Mouse (Mus musculus) forebrain, embryonic 14.5 days (tissue): Measurements from ENCODE around the gene Enoph1. TPM values are rescaled to one million over a fixed set of nuclear protein-coding genes. Genes with fewer than 3 reads are reported as not detected.
A peak's percentile ranks its signal among the peaks of the same experiment; 100 is the strongest.

ENCODE experiments used
- ATAC-seq: fragments of 200-750 bp; cut with Nextera tagmentation; 2 replicates; pipeline ENCODE4 v1.8.0; 2017; ENCODE audit warnings: mild to moderate bottlenecking, moderate library complexity
- DNase-seq: peaks from one replicate; pipeline ENCODE4 v3.0.0-alpha.2; 2015; ENCODE audit warnings: low spot score
- H3K27ac ChIP-seq: fragments of 300-500 bp; sonication (generic); 2 replicates; pipeline ENCODE4 v1.5.1; 2014; ENCODE audit warnings: low read depth, mild to moderate bottlenecking, control low read depth, low read length, moderate library complexity
- H3K27me3 ChIP-seq: fragments of 300-500 bp; sonication (generic); replicated peaks from 2 replicates; pipeline ENCODE4 v1.6.1; 2014; ENCODE audit warnings: low read length, control low read depth, mixed read lengths; ENCODE audit not compliant: control insufficient read depth, insufficient read depth
- H3K36me3 ChIP-seq: fragments of 300-500 bp; sonication (generic); 2 replicates; pipeline ENCODE4 v1.6.1; 2014; ENCODE audit warnings: low read length, control low read depth; ENCODE audit not compliant: control insufficient read depth, insufficient read depth
- H3K4me1 ChIP-seq: fragments of 300-500 bp; sonication (generic); 2 replicates; pipeline ENCODE4 v1.6.1; 2014; ENCODE audit warnings: antibody characterized with exemption, low read length, control low read depth; ENCODE audit not compliant: control insufficient read depth, insufficient read depth
- H3K4me2 ChIP-seq: fragments of 300-500 bp; sonication (generic); 2 replicates; pipeline ENCODE4 v1.6.1; 2014; ENCODE audit warnings: mild to moderate bottlenecking, control low read depth, low read length
- H3K4me3 ChIP-seq: fragments of 300-500 bp; sonication (generic); 2 replicates; pipeline ENCODE4 v1.5.1; 2014; ENCODE audit warnings: low read depth, low read length, control low read depth
- H3K9ac ChIP-seq: fragments of 300-500 bp; sonication (generic); 2 replicates; pipeline ENCODE4 v1.6.1; 2014; ENCODE audit warnings: mild to moderate bottlenecking, low read length, control low read depth, moderate library complexity
- H3K9me3 ChIP-seq: fragments of 300-500 bp; sonication (generic); replicated peaks from 2 replicates; pipeline ENCODE4 v1.6.1; 2016; ENCODE audit warnings: low read length, control low read depth, mixed read lengths; ENCODE audit not compliant: control insufficient read depth
- whole genome bisulfite sequencing: fragments of 180-500 bp; shearing (Covaris S2); extraction: QIAGEN DNeasy Blood & Tissue Kit; methylation state at CpG from one replicate; pipeline ENCODE4 v1.1.7; 2014; 5-methylcytosine and 5-hydroxymethylcytosine counted together
- polyA plus RNA-seq: library from polyadenylated mRNA; unstranded; fragments of >200 nt; fragmentation: Nextera tagmentation; extraction: Ambion mirVana; gene quantifications from 2 replicates; pipeline ENCODE4 v1.2.1, GENCODE M21; 2014

The Enoph1 gene
- polyA plus RNA-seq, 1 experiment from 2014 or later, result 53.2 TPM

- Histone ChIP-seq H3K4me1 (peaks cover 39% of the 10 kb centered on the region), H3K4me2 (no peak overlapping the region), H3K27me3 (no peaks in the 10 kb centered on the region), H3K9me3 (no peaks in the 10 kb centered on the region), H3K36me3 (no peaks in the 10 kb centered on the region; the same call in 1 of the 2 replicates), H3K27ac (no peak overlapping the region), H3K4me3 (no peak overlapping the region), H3K9ac (no peak overlapping the region)
- 75% methylated on average over 5 of the region's 5 CpGs for WGBS
- DNase-seq, result no peak
- no peak for ATAC-seq
Measured at GRCm38 (mm10) chr5:100044621-100045020, 4.8 kb downstream of the Enoph1 start.

- WGBS, result 69% methylated on average over 3 of the region's 3 CpGs
- no peak overlapping the region for H3K27ac ChIP-seq
Measured at GRCm38 (mm10) chr5:100046096-100046495, 6.3 kb downstream of the Enoph1 start.

DNA sequence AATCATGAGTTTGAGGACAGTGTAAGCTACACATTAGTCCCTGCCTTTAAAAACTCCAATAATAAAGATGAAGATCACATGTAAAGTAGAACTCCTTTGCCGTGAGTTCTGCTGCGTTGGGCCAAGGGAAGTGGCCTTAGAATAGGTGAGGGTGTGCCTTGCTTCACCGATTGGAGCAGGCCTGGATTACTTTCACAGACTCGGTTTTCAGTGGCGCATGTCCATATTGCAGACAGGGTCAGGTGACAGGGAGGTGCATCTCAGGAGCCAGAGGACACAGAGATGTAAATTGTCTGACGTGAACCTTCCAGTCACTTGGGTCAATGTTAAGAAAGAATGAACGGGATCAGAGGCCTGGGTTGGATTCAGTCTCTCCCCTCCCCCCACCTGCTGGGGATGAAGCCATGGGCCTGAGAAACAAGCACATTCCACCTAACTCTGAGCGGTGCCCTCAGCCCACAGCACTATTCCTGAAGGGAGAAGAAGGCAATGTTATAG is 7.4 kb downstream of the Enoph1 start:
- Histone ChIP-seq H3K9me3 (no peaks in the 10 kb centered on the region), H3K9ac (no peak overlapping the region), H3K27ac (no peak overlapping the region), H3K4me1 (peaks cover 33% of the 10 kb centered on the region), H3K27me3 (no peaks in the 10 kb centered on the region), H3K4me2 (no peak overlapping the region), H3K4me3 (no peak overlapping the region), H3K36me3 (no peaks in the 10 kb centered on the region; the same call in 1 of the 2 replicates)
- DNase-seq, result no peak
- WGBS, result 46% methylated on average over 8 of the region's 8 CpGs
- no peak for ATAC-seq

More at GRCm38 (mm10) chr5:100046096-100046495, 6.3 kb downstream of the Enoph1 start:
- no peaks in the 10 kb centered on the region for H3K9me3 ChIP-seq
- H3K4me2 ChIP-seq, result no peak overlapping the region
- H3K36me3 ChIP-seq, result no peaks in the 10 kb centered on the region; the same call in 1 of the 2 replicates
- no peak overlapping the region for H3K4me3 ChIP-seq
- no peak for ATAC-seq
- peaks cover 38% of the 10 kb centered on the region for H3K4me1 ChIP-seq
- DNase-seq, result no peak
- H3K9ac ChIP-seq, result no peak overlapping the region
- no peaks in the 10 kb centered on the region for H3K27me3 ChIP-seq

DNA sequence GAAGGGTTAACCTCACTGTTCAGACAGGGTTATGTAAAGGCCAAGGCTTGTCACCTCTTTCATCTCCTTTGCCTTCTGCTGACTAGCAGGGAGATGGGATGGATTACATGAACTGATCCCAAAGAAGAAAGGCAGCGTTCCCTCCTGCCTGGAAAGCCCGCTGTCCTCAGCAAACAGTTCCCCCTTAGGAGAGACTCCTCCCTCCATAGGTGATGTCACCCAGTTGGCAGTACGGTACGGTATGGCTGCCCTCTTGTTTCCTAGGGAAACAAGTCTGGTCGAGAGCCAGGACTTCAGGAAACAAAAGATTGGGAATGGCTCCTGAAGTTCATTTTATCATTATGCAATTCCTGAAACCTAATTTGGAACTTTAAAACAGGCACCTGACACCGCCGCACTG is 8.1 kb downstream of the Enoph1 start:
- H3K27ac ChIP-seq, result peak overlapping the region; percentile 29; the same call in 1 of the 2 replicates
- peak; percentile 82 for ATAC-seq
- no peaks in the 10 kb centered on the region for H3K27me3 ChIP-seq
- peaks cover 33% of the 10 kb centered on the region for H3K4me1 ChIP-seq
- H3K4me2 ChIP-seq, result peak overlapping the region; percentile 20; the same call in 1 of the 2 replicates
- DNase-seq, result peak; percentile 85
- no peaks in the 10 kb centered on the region for H3K9me3 ChIP-seq
- no peak overlapping the region for H3K4me3 ChIP-seq
- H3K9ac ChIP-seq, result no peak overlapping the region
- H3K36me3 ChIP-seq, result no peaks in the 10 kb centered on the region; the same call in 1 of the 2 replicates
- WGBS, result 22% methylated on average over 7 of the region's 7 CpGs

DNA sequence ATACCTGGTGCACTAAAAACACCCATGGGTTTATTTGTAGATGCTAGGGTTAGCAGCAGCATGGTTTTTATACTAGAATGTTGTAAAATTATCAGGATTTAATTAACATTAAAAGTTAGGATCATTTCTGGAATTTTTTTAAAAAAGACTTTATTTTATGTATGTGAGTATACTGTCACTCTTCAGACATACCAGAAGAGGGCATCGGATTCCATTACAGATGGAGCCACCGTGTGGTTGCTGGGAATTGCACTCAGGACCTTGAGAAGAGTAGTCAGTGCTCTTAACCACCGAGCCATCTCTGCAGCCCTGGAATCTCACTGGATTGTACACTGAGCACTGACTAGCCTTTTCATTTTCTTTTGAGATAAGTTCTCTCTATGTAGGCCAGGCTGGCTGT is 10.1 kb downstream of the Enoph1 start:
- no peak overlapping the region for H3K4me2 ChIP-seq
- no peak overlapping the region for H3K4me3 ChIP-seq
- WGBS, result 94% methylated on average over 3 of the region's 3 CpGs
- H3K36me3 ChIP-seq, result no peaks in the 10 kb centered on the region
- no peak for ATAC-seq
- H3K4me1 ChIP-seq, result peaks cover 33% of the 10 kb centered on the region
- no peaks in the 10 kb centered on the region for H3K27me3 ChIP-seq
- no peaks in the 10 kb centered on the region for H3K9me3 ChIP-seq
- no peak overlapping the region for H3K27ac ChIP-seq
- DNase-seq, result no peak
- no peak overlapping the region for H3K9ac ChIP-seq

DNA sequence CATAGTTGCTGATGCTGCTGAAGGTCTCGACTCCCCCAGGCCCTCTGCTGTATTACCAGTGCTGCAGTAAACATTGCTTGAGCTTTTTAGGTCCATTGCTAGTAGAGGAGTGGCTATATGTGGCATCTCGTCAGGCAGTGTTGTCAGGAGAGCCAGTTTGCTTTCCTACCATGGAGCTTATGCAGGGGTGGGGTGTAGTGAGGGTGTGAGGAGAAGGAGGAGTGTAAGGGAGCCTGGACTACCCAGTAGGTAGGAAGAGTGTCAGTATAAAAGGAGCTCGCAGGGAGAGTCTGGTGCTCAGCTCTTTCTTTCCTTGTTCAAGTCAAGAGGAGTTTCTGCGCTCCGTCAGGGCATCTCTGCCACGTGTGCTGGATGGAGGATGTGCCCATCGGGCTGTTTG is 12.9 kb downstream of the Enoph1 start:
- peaks cover 17% of the 10 kb centered on the region for H3K4me1 ChIP-seq
- no peaks in the 10 kb centered on the region for H3K27me3 ChIP-seq
- H3K27ac ChIP-seq, result no peak overlapping the region
- H3K9me3 ChIP-seq, result no peaks in the 10 kb centered on the region
- DNase-seq (no peak), ATAC-seq (no peak)
- WGBS, result 93% methylated on average over 7 of the region's 7 CpGs
- no peaks in the 10 kb centered on the region for H3K36me3 ChIP-seq
- no peak overlapping the region for H3K9ac ChIP-seq
- no peak overlapping the region for H3K4me3 ChIP-seq
- H3K4me2 ChIP-seq, result no peak overlapping the region

GRCm38 (mm10) chr5:100054807-100055547 is 15.2 kb downstream of the Enoph1 start:
- Histone ChIP-seq H3K27me3 (no peaks in the 10 kb centered on the region), H3K36me3 (peaks cover 9% of the 10 kb centered on the region; the same call in 1 of the 2 replicates), H3K4me2 (no peak overlapping the region), H3K4me3 (no peak overlapping the region), H3K4me1 (peaks cover 17% of the 10 kb centered on the region), H3K9ac (no peak overlapping the region), H3K27ac (no peak overlapping the region), H3K9me3 (no peaks in the 10 kb centered on the region)
- no peak for ATAC-seq
- no peak for DNase-seq
- WGBS, result 80% methylated on average over 11 of the region's 11 CpGs

DNA sequence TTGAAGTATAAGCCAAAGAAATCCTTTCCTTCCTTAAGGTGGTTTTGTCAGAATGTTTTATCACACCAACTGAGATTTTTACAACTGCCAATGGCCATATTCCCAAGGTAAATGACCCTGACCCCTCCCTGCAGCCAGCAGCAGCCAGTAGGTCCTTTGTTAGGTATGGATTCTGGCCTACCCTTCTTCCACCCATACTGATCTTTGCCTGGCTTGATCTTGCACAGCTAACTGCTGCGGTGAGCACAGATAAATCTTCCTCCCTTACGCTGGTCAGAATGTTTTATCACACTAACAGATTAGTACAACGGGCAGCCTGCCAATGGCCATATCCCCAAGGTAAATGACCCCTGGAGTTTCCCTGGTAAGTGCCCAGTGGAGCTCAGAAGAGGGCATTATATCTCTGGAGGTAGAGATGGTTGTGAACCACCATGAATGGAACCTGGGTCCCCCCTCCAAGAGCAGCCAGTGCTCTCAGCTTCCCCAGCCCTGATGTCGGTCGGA is 16.1 kb downstream of the Enoph1 start:
- no peak for DNase-seq
- 89% methylated on average over 5 of the region's 5 CpGs for WGBS

More for the DNA sequence above, 16.1 kb downstream of the Enoph1 start:
- H3K27me3 ChIP-seq, result no peaks in the 10 kb centered on the region
- no peak overlapping the region for H3K4me3 ChIP-seq
- no peak overlapping the region for H3K27ac ChIP-seq
- ATAC-seq, result no peak
- peaks cover 17% of the 10 kb centered on the region for H3K36me3 ChIP-seq
- no peak overlapping the region for H3K9ac ChIP-seq
- no peaks in the 10 kb centered on the region for H3K9me3 ChIP-seq
- H3K4me1 ChIP-seq, result peaks cover 17% of the 10 kb centered on the region
- H3K4me2 ChIP-seq, result no peak overlapping the region
